Mouse (Mus musculus): ENCODE measurements around the gene Pnmal2. TPM values are rescaled to one million over a fixed set of nuclear protein-coding genes. Genes with fewer than 3 reads are reported as not detected.
A peak's percentile ranks its signal among the peaks of the same experiment; 100 is the strongest.

Gene Pnmal2
- polyA plus RNA-seq, 1 experiment from 2014 or later = 20.2 TPM

DNA sequence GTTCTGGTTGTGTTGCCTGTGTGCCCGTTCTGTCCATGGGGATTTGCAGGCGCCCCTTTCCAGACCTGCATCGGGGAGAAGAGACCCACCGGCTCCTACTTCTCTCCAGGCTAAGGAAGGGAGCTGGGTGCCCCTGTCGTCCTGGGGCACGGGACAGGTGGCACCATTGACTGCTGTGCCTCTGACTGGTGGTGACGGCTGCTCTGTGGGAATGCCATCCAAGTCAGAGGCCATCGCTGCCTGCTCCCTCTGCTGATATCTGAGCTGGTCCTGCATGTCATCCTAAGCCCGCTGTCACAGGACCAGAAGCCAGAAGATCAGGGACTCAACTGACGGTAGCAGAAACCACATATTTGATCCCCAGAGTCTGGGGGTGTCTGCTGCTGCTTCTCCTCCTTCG, 35.6 kb upstream of the Pnmal2 start:
- ATAC-seq (ENCODE audit: insufficient number of reproducible peaks, low FRiP score, low TSS enrichment, low read depth) = no peak
- Histone ChIP-seq H3K9ac (no peak overlapping the region), H3K27ac (no peak overlapping the region), H3K9me3 (no peaks in the 10 kb centered on the region), H3K36me3 (peaks cover under 1% of the 10 kb centered on the region; the same call in 1 of the 2 replicates), H3K4me1 (peaks cover 52% of the 10 kb centered on the region), H3K4me3 (no peak overlapping the region), H3K4me2 (no peak overlapping the region), H3K27me3 (no peaks in the 10 kb centered on the region)
- 69% methylated on average over 11 of the region's 11 CpGs for WGBS

DNA sequence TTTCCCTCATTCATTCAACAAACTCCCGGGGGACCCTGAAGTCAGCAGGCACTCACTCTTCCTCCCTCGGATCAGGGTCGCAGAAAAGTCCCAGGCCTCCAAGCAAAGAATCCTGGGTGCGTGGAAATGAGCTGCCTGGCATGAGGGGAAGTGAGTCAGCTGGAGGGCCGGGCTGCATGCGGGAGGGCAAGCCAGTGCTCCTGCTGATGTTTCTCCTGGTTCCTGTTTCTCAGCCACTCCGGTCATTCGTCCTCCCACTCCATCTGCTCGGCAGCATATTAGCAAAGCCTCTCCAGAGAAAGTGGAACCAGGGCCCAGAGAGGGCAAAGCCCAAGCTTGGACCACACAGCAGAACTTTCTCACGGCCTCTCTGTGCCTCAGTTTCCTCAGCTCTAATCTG, 34.6 kb upstream of the Pnmal2 start:
- no peak overlapping the region for H3K4me3 ChIP-seq
- no peak for ATAC-seq (ENCODE audit: insufficient number of reproducible peaks, low FRiP score, low TSS enrichment, low read depth)
- no peaks in the 10 kb centered on the region for H3K9me3 ChIP-seq
- peaks cover 11% of the 10 kb centered on the region for H3K36me3 ChIP-seq
- no peaks in the 10 kb centered on the region for H3K27me3 ChIP-seq
- no peak overlapping the region for H3K9ac ChIP-seq
- peaks cover 61% of the 10 kb centered on the region for H3K4me1 ChIP-seq
- H3K4me2 ChIP-seq = no peak overlapping the region
- whole genome bisulfite sequencing = 35% methylated on average over 10 of the region's 10 CpGs
- no peak overlapping the region for H3K27ac ChIP-seq

DNA sequence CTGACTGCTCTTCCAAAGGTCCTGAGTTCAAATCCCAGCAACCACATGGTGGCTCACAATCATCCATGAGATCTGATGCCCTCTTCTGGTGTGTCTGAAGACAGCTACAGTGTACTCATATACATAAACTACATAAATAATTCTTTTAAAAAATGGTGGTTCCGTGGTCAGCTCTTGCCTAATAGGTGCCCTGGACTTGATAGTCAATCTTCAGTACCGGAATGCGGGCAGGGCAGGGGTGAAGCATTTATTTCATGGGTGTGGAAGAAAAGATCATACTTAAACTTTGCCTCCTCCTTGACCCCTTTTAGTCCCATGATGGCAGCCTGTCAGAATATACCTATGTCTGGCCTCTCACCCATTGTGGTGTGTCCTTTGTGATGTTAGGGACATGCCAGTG, 32.6 kb upstream of the Pnmal2 start:
- no peak overlapping the region for H3K4me2 ChIP-seq
- no peaks in the 10 kb centered on the region for H3K27me3 ChIP-seq
- no peaks in the 10 kb centered on the region for H3K9me3 ChIP-seq
- 91% methylated on average over 3 of the region's 3 CpGs for WGBS
- no peak overlapping the region for H3K27ac ChIP-seq
- peaks cover 44% of the 10 kb centered on the region for H3K4me1 ChIP-seq
- no peak overlapping the region for H3K9ac ChIP-seq
- no peak for ATAC-seq (ENCODE audit: insufficient number of reproducible peaks, low FRiP score, low TSS enrichment, low read depth)
- H3K4me3 ChIP-seq = no peak overlapping the region
- peaks cover 31% of the 10 kb centered on the region for H3K36me3 ChIP-seq

DNA sequence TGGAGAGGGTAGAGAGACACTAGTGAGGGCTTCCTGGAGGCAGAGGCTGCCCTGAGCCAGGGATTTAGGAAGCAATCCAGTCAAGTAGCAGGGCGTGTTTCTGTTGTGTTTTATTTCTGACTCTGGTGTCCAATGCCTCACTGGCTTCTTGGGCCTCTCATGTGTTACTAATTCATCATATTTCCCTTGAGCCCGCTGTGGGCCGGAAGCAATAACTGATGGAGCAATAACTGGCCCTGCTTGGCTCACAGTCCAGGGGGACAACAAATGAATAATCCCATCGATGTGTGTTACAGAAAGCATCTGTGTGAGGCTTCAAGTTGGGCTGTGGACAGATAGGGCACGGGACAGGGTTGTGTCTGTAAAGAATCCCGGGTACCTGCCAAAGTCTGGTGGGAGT, 32.1 kb upstream of the Pnmal2 start:
- peaks cover 36% of the 10 kb centered on the region for H3K36me3 ChIP-seq
- H3K4me3 ChIP-seq = no peak overlapping the region
- H3K4me1 ChIP-seq = peaks cover 41% of the 10 kb centered on the region
- H3K27me3 ChIP-seq = no peaks in the 10 kb centered on the region
- H3K4me2 ChIP-seq = no peak overlapping the region
- 55% methylated on average over 6 of the region's 6 CpGs for WGBS
- H3K9ac ChIP-seq = no peak overlapping the region
- no peak for ATAC-seq (ENCODE audit: insufficient number of reproducible peaks, low FRiP score, low TSS enrichment, low read depth)
- H3K27ac ChIP-seq = peak overlapping the region; percentile 44; the same call in 1 of the 2 replicates
- H3K9me3 ChIP-seq = no peaks in the 10 kb centered on the region

DNA sequence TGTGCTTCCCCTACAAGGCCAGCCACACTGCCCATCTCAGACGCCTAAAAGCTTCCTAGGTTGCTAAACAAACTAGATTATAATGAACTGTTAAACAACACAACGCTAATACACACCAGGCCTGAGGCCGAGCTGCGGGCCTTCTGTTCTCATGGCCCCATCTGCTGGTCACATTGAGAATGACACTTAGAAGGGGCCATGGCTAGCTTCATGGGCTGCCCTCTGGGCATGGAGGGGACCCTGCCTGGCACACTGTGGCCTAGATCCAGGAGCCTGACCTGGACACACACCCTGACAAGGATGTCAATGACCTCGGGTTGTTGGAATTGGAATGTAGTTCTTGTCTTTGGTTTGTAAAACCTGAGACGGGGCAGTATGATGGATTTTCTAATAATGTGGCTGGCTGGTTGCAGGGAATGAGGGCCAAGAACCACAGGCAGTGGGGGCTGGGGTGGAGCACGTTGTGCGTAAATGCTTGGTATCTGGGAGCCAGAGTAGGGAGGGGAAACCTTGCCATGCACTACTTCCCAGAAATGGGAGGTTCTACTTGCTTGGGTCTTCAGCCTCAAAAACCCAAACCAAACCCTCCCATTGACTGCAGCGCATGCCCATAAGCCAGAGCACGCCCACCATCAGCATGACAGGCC, 30.6 kb upstream of the Pnmal2 start:
- Histone ChIP-seq H3K9me3 (no peaks in the 10 kb centered on the region), H3K27me3 (no peaks in the 10 kb centered on the region), H3K27ac (peak overlapping the region; percentile 44; the same call in 1 of the 2 replicates), H3K4me1 (peaks cover 38% of the 10 kb centered on the region), H3K36me3 (peaks cover 51% of the 10 kb centered on the region), H3K4me3 (no peak overlapping the region), H3K9ac (no peak overlapping the region), H3K4me2 (no peak overlapping the region)
- peak; percentile 40; the same call in 1 of the 2 replicates for ATAC-seq (ENCODE audit: insufficient number of reproducible peaks, low FRiP score, low TSS enrichment, low read depth)
- 29% methylated on average over 10 of the region's 10 CpGs for WGBS

DNA sequence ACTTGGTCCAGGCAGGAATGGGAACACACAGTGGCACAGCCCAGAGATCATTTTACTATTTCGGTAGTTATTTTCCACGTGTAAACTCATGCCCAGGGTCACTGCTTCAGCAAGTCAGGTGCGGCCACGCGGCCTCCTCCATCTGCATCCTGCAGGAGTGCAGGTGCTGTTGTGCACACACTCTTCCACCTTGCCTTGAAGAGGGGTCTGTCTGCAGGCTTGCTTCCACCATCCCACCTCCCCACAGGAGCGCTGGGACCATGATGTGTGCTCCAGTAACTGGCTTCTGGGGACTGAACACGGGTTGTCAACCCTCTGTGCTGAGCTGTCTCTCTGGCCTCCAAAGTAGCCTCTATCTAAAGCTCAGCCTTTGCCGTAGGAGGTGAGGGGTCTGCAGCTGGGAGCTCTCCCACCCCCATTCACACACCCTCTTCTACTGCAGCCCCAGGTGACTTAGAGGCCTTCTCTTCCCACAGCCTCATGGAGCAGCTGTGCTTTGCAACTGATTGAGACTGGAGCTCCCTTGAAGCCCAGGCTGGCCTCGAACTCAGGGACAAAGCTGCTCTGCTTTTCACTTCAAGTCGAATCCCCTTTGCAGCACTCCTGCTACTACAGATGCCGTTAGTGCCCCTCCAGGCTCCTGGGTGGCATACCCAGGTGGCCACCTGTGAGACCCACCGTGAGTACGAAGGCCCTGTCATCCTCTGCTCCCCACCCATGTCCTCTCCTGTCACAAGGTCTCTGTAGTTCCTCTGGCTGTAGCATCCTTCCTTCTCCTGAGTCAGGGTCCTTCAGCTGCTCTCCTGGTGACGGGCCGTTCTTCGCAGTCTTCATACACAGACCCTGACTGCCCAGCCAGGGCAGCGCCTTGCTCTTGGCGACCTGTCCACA, 29.8 kb upstream of the Pnmal2 start:
- H3K27ac ChIP-seq = 0 out of 2 replicates have a peak overlapping the region, but pooled peaks have one; percentile 33
- H3K4me3 ChIP-seq = no peak overlapping the region
- peaks cover 58% of the 10 kb centered on the region for H3K36me3 ChIP-seq
- no peaks in the 10 kb centered on the region for H3K27me3 ChIP-seq
- WGBS = 82% methylated on average over 18 of the region's 18 CpGs
- no peaks in the 10 kb centered on the region for H3K9me3 ChIP-seq
- no peak for ATAC-seq (ENCODE audit: insufficient number of reproducible peaks, low FRiP score, low TSS enrichment, low read depth)
- H3K4me2 ChIP-seq = no peak overlapping the region
- H3K4me1 ChIP-seq = peaks cover 38% of the 10 kb centered on the region
- H3K9ac ChIP-seq = no peak overlapping the region

DNA sequence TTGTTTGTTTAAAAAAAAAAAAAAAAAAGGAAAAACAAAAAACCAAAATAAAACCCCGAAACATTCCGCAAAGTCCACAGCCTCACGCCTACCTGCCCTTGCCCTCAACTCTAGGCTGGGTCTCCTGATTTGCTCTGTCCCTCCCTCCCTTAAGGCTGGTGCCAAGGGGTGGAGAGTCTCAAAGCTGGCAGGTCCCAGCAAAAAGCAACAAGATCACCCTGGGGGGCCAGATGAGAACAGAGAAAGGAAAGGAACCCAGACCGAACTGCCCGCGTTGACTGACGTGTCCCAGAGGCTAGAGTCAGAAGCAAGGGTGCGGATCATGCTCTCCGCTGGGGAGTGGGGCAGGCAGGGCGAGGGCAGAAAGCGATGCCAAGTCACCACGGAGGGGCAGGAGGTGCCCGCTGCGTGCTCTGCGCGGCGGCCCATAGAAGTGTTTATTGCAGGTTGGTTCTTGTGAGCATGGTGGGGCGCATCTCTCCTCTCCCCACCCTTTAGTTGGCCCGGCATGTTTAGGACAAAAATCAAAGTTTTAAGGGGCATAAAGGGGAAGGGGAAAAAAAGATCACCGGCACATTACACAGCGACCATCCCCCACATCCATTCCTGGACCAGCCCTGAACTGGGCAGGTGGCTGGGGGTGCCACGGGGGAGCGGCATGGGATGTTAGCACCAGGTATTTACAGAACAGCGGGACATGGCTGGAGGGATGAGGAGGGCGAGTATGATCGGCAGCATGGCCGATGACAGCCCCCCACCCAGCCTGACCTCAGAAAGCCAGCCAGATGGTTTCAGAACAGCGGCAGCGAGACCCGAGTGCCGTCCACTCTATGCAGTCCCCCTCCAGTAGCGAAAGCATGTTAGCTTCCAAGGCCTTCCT, 28.8 kb upstream of the Pnmal2 start:
- WGBS = 88% methylated on average over 32 of the region's 32 CpGs
- Histone ChIP-seq H3K36me3 (peaks cover 60% of the 10 kb centered on the region), H3K9ac (no peak overlapping the region), H3K4me2 (no peak overlapping the region), H3K4me3 (no peak overlapping the region), H3K4me1 (peaks cover 45% of the 10 kb centered on the region), H3K27me3 (no peaks in the 10 kb centered on the region), H3K9me3 (no peaks in the 10 kb centered on the region), H3K27ac (no peak overlapping the region)
- no peak for ATAC-seq (ENCODE audit: insufficient number of reproducible peaks, low FRiP score, low TSS enrichment, low read depth)

DNA sequence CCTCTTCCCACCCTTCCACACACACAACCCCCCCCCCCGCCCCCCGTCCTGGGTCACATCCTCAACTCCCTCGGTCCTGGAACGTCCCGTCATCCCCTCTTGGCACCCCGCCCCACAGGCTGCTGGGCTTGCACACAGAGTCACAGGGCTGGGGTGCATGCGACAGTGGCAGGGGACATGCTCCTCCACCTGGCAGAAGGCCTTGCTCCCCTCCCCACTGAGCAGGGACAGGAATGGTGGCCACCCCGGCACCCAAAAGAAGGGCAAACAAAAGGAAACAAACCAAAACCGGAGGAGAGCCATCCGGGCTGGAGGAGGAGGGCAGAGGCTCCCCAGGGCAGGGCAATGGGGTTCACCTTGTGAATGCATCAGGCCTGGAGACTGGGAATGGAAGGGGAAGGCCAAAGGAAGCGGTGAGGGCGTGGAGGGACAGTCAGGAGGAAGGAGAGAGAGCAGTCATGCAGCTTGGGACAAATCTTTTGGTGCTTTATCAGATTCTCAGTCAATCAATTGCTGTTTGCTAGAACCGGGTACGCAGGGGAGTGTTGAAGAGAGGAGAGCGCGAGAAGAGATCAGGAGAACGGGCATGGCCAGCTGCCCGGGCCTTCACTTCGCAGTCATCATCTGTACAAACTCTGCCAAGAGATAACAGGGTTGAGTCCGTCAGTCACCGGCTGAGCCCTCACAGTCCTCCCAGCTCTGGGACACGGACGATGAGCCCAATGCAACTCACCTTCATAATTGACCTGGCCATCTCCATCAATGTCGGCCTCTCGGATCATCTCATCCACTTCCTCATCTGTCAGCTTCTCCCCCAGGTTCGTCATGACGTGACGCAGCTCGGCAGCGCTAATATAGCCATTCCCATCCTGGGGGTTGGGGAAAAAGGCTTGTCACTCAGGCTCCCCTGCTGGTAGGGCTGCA, 27.9 kb upstream of the Pnmal2 start:
- 82% methylated on average over 30 of the region's 30 CpGs for WGBS
- Histone ChIP-seq H3K36me3 (peaks cover 60% of the 10 kb centered on the region), H3K4me2 (no peak overlapping the region), H3K9ac (no peak overlapping the region), H3K4me3 (no peak overlapping the region), H3K27ac (no peak overlapping the region), H3K9me3 (no peaks in the 10 kb centered on the region), H3K4me1 (peaks cover 54% of the 10 kb centered on the region), H3K27me3 (no peaks in the 10 kb centered on the region)
- ATAC-seq (ENCODE audit: insufficient number of reproducible peaks, low FRiP score, low TSS enrichment, low read depth) = no peak

DNA sequence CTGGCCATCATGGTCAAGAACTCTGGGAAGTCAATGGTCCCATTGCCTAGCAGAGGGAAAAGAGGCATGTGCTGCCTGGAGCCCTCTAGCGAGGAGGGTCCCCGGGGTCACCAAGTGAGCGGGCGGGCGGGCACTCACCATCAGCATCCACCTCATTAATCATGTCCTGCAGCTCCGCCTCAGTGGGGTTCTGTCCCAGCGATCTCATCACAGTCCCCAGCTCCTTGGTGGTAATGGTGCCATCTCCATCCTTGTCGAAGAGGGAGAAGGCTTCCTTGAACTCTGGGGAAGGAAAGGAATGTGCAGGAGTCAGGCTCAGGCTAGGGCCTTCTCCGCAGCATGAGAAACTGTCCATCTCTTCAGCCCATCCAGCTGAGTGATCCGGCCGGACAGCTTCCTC, 27.0 kb upstream of the Pnmal2 start:
- Histone ChIP-seq H3K9me3 (no peaks in the 10 kb centered on the region), H3K4me2 (no peak overlapping the region), H3K27ac (no peak overlapping the region), H3K27me3 (no peaks in the 10 kb centered on the region), H3K36me3 (peaks cover 60% of the 10 kb centered on the region), H3K9ac (no peak overlapping the region), H3K4me3 (no peak overlapping the region), H3K4me1 (peaks cover 56% of the 10 kb centered on the region)
- 74% methylated on average over 11 of the region's 11 CpGs for WGBS
- ATAC-seq (ENCODE audit: insufficient number of reproducible peaks, low FRiP score, low TSS enrichment, low read depth) = no peak

DNA sequence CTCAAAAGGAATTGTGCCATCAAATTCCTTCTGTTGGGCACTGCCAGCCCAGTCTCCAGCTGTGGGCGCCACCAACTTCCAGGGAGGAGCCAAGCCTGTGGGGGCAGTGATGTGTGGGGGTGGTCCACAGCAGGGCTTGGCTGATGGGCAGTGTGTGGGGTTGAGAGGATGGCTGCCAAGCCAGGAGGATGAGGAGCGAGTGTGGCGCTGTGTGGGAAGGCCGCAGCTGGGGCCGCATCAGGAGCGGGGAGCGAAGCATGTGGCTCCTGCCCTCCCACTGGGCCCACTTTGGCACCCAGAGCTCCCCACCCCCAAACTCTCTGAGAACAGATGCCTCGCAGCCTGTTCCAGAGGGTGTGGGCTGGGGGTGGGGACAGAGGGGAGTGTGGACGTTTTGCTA, 26.5 kb upstream of the Pnmal2 start:
- Histone ChIP-seq H3K4me1 (peaks cover 60% of the 10 kb centered on the region), H3K9ac (no peak overlapping the region), H3K4me2 (no peak overlapping the region), H3K27me3 (no peaks in the 10 kb centered on the region), H3K36me3 (peaks cover 60% of the 10 kb centered on the region), H3K4me3 (no peak overlapping the region), H3K9me3 (no peaks in the 10 kb centered on the region), H3K27ac (no peak overlapping the region)
- no peak for ATAC-seq (ENCODE audit: insufficient number of reproducible peaks, low FRiP score, low TSS enrichment, low read depth)
- WGBS = 70% methylated on average over 9 of the region's 9 CpGs

DNA sequence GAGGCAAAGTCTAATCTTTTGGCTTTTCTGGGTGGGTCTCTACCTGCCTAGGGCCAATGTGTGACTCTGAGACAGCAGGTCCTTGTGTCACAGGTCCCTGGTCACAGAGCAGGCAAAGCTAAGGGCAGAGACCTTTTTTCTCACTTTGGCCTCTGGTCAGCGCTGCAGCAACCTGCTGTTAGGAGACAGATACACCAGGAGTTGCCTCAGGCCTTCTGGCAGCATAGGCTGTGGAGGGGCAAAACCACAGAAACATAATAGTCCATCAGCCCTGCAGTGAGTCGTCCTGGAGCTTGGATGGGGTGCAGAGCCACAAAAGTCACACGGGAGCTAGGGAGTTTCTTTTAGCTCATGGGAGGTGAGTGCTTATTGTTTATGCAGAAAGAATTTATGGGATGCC, 25.8 kb upstream of the Pnmal2 start:
- no peak overlapping the region for H3K9ac ChIP-seq
- H3K4me2 ChIP-seq = no peak overlapping the region
- H3K27ac ChIP-seq = no peak overlapping the region
- H3K4me3 ChIP-seq = no peak overlapping the region
- H3K9me3 ChIP-seq = no peaks in the 10 kb centered on the region
- 63% methylated on average over 3 of the region's 3 CpGs for WGBS
- ATAC-seq (ENCODE audit: insufficient number of reproducible peaks, low FRiP score, low TSS enrichment, low read depth) = no peak
- H3K4me1 ChIP-seq = peaks cover 59% of the 10 kb centered on the region
- no peaks in the 10 kb centered on the region for H3K27me3 ChIP-seq
- peaks cover 60% of the 10 kb centered on the region for H3K36me3 ChIP-seq
